Mouse (Mus musculus) retina, postnatal 7 days (tissue): ENCODE results near the gene Mesp1.
"Not testable (repeated sequence)": the region's sequence is repeated elsewhere in the genome, so short reads cannot be mapped to it uniquely, and the experiment has no call there.

Experiments used
- DNase-seq: peaks from one replicate; pipeline ENCODE4 v3.0.0-alpha.2; 2012; ENCODE audit warnings: low read depth, low spot score

Gene Mesp1

DNA sequence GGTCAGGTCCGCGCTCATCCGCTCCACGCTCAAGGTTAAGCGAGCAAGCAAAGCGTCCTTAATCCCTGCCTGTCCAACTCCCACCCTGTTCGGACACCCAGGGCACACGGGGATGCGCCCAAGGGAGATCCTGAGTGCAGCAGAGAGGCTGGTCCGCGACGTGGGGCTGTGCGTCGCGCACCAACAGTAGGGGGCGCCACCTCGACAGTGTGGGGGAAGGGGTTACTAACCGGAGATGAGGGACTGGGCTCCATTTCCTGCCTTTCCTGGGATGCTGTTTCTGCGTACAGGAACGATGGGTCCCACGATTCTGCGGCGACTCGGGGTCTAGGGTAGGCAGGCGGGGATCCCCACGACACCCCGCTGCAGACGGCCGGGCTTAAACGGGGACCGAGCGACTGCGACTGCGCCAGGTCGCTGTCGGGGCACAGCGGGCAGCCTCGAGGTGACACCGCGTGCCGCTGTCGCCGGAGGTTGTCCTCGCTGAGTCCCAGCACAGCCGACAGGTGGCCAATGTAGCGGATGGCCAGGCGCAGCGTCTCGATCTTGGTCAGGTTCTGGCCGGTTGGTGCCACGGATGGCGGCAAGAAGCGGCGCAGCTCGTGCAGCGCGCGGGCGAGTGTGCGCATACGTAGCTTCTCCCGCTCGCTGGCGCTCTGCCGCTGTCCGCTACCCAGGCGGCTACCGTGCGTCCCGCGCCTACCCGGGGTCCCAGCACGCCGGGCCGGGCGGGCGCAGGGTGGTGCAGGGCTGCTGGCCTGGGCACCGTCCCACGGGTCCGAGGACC, 760 bp downstream of the Mesp1 start:
- DNase-seq: peak; percentile 29

DNA sequence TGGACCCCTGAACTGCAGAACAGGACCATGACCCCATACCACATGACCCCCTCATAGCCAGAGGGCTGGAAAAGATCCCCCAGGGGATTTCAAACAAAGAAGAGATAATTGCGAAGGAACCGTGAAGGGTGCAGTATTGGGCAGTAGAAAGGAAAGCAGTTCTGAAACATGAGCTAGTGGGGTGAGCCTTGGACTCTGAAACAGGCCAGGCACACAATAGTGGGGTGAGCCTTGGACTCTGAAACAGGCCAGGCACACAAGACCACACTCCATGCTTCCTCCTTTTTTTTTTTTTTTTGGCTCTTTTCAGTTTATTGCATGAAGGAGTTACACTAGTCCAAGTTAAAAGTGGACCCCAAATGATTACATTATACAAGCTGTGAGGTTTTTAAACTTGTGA, 3.8 kb downstream of the Mesp1 start:
- not testable (repeated sequence) for DNase-seq

DNA sequence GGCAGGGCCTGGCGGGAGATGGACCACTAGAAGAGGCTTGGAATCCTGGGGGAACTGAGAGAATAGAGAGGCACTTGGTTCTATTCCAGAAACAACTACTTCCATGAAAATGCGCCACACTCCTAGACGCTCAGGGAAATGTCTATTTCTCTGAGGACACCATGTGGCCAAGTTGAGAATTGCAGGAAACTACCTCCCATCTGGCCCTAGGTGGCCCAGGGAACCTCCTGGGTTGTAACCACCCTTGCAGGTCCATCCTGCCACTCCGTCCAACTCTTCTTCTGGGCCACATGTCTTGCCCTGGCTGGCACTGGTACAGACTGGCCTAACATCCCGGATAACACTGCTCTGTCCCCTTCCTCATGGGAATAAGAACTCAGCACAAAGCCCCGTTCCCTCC, 7.3 kb downstream of the Mesp1 start:
- DNase-seq: peak; percentile 61

DNA sequence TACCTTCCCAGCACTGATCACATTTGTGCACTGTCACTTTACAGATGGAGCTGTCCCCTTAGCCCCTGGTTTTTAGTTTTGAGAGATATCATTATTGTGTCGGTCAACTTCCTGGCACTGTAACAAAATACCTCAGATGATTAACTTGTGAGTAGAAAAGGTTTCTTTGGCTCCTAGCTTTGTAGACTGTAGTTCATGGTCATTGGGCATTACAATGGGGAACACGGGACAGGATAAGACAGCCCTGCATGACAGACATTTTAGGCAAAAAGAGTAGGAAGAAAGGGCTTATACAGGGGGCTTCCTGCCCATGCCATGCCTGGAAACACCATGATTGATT, 11.1 kb downstream of the Mesp1 start:
- no peak for DNase-seq

DNA sequence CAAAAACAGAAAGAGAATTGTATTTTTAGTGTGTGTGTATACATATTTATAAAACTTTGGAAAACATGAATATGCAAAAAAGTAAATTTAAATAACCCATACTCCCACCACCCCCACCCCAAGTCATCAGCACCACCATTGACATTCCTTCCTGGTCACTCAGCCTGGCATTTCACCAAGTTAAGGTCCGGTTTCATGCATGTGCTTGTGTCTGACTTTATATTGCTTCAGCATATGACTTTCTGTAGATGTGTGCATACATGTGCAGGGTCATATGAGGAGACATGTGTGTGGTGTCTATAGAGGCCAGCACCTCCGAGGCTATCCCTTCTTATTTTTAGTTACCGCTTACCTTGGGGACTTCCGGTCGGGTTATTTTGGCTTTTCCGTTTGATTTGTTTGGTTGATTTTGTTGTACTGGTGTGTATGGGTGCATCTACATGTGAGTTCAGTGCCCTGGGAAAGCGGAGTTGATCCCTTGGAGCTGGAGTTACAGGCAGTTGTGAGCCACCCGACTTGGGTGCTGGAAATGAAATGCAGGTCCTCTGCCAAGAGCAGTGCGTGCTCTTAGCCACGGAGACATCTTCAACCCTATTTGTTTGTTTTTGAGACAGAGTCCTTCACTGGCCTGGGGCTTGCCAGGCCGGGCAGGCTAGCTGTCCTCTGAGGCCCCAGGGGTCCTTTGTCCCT, 11.6 kb downstream of the Mesp1 start:
- DNase-seq: no peak

DNA sequence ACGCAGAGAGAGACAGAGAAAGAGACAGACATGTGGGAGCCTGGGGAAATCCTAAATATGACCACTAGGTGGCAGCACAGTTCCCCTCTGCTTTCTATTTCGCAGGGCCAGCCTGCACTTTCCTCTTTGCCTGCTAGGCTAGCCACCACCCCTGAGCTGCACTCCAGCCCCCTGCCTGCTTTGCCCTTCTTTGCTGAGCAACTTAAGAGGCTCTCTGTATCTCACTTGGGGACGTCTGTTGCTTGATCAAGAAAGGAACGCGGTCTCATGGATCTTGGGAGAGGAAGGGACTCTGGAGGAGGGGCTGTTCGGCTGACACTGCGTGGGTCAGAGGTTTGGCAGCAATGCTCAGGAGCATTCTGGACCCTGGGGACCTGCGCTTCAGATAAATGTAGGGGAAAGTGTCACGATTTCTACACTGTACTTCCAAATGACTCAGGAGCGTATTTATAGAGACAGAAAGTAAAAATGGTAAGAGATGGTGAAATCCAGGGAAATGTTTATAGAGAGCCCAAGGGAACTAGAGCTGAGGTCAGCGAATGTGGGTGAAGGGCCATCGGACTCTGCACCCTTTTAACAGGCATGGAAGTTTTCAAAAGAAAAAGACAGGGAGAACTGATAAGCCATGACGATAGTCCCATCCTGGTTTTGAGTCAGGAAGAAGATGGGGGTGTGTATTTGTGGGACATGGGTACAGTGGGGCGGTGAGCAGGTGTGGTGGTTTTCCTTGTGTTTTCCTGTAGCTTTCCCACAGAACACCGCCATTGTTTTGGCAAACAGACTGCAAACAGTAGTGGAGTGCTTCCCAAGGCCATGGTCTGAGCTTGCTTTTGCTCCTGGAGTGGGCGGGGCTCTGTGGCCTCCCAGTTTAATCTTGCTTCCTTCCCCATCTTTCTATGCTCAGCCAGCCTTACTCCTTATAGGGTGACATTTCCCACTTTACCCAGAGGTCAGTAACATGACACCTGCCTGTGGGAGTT, 12.7 kb downstream of the Mesp1 start:
- peak; percentile 66 for DNase-seq

DNA sequence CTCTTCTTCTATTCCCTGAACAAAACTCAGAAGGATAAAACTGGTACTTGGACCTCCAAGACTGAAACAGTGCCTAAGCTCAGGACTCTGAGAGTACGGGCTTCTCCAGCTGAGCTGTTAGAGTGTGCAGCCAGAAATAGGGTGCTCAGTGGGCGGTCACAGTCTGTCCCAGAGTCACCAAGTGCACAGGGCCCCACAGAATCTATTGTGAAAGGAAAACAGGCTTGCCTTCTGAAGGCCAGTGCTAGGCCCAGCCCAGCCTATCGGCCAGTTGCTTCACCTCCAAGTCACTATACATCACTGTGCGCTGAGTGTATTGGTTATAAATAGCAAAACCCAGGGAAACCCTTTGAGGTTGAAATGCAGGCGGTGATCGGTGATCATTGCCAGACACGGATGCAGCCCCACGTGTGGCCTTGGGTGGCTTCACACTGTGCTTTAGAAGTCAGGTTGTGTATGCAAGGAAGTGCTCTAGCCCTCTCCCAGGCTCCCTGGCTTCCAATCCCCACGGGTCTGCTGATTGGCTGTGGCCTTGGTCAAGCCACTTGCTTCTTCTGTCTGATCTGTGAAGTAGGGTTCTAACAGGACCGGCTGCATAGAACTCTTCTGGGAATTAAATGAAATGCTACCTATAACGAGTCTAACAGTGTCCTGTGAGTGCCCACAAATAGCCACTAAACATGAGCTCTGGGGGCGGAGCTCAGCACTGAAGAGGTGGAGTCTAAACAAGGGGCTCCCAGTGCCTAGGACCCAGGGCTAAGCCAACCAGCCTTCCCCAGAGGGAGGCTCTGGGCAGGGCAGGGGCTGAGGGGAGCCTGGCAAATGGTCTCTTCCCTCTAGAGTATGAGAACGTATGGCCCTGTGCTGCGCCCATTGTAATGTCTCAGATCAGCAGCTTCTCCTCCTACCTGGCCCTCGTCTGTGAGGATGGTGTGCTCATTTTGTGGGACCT, 21.8 kb downstream of the Mesp1 start:
- no peak for DNase-seq

GRCm38 (mm10) chr7:79769664-79770063, 23.9 kb downstream of the Mesp1 start:
- DNase-seq: no peak

DNA sequence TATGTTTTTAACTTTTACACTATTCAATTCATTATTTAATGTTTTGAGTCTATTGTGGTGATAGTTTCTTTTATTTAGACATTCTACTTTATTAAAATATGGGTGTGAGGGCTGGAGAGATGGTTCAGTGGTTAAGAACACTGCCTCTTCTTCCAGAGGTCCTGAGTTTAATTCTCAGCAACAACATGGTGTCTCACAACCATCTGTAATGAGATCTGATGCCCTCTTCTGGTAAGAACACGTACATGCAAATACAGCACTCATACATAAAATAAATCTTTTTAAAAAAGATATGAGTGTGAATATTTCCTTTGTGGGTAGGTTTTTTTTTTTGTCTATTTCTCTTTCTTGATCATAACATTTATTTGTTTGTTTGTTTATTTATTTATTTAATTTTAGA, 27.6 kb downstream of the Mesp1 start:
- DNase-seq: no peak

DNA sequence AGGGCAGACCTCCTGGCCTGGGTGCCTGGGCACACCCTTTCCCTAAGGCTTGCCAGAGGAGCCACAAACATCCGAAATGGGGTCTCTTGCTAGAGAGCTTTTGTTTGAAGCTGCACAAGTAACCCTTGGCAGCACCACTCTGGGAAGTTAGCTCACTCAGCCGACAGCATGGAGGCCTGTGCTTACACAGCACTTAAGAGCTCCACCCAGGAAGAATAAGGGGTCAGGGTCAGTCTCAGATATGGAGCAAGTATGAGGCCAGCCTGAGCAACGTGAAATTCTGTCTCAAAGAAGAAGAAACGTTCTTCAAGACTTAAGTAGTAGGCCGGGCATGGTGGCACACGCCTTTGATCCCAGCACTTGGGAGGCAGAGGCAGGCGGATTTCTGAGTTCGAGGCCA, 31.5 kb downstream of the Mesp1 start:
- no peak for DNase-seq

- no peak for DNase-seq
These were observed 32.3 kb downstream of the Mesp1 start for GRCm38 (mm10) chr7:79761124-79761876.

- no peak for DNase-seq
These were observed 33.8 kb downstream of the Mesp1 start for GRCm38 (mm10) chr7:79759766-79760165.

- no peak for DNase-seq
These were observed 35.4 kb downstream of the Mesp1 start for GRCm38 (mm10) chr7:79758176-79758575.

GRCm38 (mm10) chr7:79756334-79756733, 37.3 kb downstream of the Mesp1 start:
- DNase-seq: no peak

GRCm38 (mm10) chr7:79749511-79749910, 44.1 kb downstream of the Mesp1 start:
- no peak for DNase-seq

DNA sequence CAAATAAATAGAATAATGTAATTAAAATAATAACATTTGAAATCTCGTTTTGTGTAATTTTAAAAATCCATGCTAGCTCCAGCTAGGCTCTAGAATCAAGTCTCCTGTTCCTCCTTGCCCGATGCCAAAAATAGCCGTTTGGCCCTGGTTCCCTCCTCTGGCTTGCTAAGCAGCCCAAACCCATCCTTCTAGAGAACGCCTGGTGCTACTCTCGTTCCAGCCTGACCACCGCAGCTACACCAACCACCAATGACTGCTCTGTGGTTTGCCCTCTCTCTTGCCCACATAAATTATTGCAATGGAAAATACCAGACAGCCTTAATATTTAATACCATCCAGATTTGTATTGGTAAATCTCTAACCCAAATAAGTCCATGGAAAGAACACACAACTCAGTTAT, 45.9 kb downstream of the Mesp1 start:
- no peak for DNase-seq

GRCm38 (mm10) chr7:79744585-79744984, 49.0 kb downstream of the Mesp1 start:
- DNase-seq: no peak

DNA sequence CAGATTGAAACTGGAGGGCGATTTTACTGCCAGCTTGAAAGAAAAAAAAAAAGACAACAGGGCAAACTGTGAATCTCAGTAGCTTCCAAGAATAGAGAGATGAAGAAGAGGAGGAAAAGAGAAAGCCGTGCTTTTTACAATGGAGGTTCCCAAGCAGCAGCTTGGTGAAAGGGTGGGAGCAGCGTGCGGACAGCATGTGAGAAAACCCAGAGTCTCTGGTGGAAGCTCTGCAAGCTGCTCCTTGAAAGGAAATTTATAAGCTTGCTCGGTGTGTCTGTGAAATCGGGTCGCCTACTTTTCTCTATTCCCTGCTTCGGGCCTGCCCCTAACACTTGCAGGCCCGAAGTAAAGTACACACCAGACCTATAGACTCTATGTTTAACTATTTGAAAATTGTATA, 49.5 kb downstream of the Mesp1 start:
- DNase-seq: no peak

DNA sequence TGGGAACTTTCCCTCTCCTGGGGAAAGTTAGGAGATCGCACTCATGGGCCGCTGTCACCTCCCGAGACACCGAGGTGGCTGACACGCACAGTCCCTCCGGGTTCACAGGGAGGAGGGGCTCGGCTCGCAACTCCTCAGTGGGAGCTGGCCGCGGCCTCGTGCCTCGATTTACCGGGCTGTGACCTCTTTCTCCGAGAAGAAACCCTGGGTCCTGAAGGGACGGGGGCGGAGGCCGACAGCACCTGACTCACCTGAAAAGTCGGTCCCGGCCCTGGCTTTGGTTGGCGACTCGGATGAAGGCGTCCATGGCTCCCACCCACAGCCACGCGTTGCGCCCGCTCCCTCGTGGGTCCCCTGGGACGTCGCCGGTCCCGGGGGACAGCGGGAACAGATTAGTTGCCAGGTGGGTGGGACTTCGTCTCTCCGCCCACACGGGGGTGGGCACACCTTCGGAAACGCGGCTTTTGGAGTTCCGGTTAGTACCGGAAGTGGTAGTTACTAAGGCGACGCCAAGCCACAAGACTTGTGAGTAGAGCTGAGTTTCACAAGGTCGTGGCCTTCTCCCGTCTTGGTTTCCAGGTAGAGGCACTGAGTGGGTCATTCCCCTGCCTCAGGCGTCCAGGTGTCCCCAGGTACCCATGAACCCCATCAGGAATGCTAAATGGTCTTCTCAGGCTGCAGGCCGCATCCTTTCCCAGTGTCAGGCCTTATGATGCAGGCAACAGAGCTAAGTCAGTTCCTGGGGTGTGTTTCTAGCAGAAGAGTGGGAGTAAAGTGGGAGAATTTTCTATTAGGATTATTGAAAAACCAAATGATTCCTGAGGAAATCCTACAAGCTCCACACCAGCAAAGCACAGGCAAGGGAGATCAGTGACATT, 50.7 kb downstream of the Mesp1 start, which contains the start of the genes Pex11a and Wdr93:
Pex11a (minus strand) TSS at position 473 of the 878 bp plus-strand sequence.
Wdr93 (plus strand) TSS at position 505 of the 878 bp plus-strand sequence.
- DNase-seq: peak; percentile 70
